Mouse (Mus musculus) ES-E14 (cell line): ENCODE data around the gene Myom3. TPM values are rescaled to one million over a fixed set of nuclear protein-coding genes. Genes with fewer than 3 reads are reported as not detected.
A peak's percentile ranks its signal among the peaks of the same experiment; 100 is the strongest.

ENCODE experiments used
- DNase-seq: peaks from one replicate; pipeline ENCODE4 v3.0.0-alpha.2; 2013; ENCODE audit warnings: low read depth, low spot score
- H3K27ac ChIP-seq: 2 replicates; pipeline ENCODE4 v1.5.1; 2012; ENCODE audit warnings: low read depth, mild to moderate bottlenecking, low read length, moderate library complexity, mixed read lengths; ENCODE audit not compliant: poor library complexity, insufficient read depth, severe bottlenecking
- H3K36me3 ChIP-seq: 2 replicates; pipeline ENCODE4 v1.6.1; 2012; ENCODE audit warnings: mild to moderate bottlenecking, low read length, moderate library complexity, mixed read lengths; ENCODE audit not compliant: control insufficient read depth, poor library complexity, insufficient read depth, severe bottlenecking
- H3K4me1 ChIP-seq, 2 experiments: fragments of 150-350 bp in 1 of 2; sonication (generic) in 1 of 2; 2 replicates each; pipeline ENCODE4 v1.6.1; 2012; ENCODE audit warnings: low read length in 2 of 2, mild to moderate bottlenecking in 1 of 2, mixed read lengths in 1 of 2; ENCODE audit not compliant: control insufficient read depth in 2 of 2, insufficient read depth in 2 of 2, poor library complexity in 1 of 2
- H3K4me3 ChIP-seq, 2 experiments: fragments of 150-350 bp in 1 of 2; sonication (generic) in 1 of 2; 2 replicates each; pipeline ENCODE4 v1.5.1; 2012; ENCODE audit warnings: low read length in 2 of 2, low read depth in 1 of 2, mild to moderate bottlenecking in 1 of 2, mixed read lengths in 1 of 2; ENCODE audit not compliant: insufficient read depth in 1 of 2, poor library complexity in 1 of 2, severe bottlenecking in 1 of 2
- H3K9ac ChIP-seq: 2 replicates; pipeline ENCODE4 v1.6.1; 2012; ENCODE audit warnings: low read depth, mild to moderate bottlenecking, low read length, mixed read lengths; ENCODE audit not compliant: poor library complexity, insufficient read depth, severe bottlenecking
- H3K9me3 ChIP-seq: fragments of 150-350 bp; sonication (generic); 2 replicates; pipeline ENCODE4 v1.6.1; 2012; ENCODE audit warnings: low read depth, mild to moderate bottlenecking, low read length; ENCODE audit not compliant: control insufficient read depth, insufficient read depth
- CHD2 ChIP-seq: IDR thresholded peaks from 2 replicates; pipeline ENCODE4 v1.6.1; 2014; ENCODE audit warnings: mild to moderate bottlenecking, low read depth, low read length, inconsistent platforms
- HCFC1 ChIP-seq: IDR thresholded peaks from 2 replicates; pipeline ENCODE4 v1.6.1; 2012; ENCODE audit warnings: low read length, inconsistent platforms, borderline replicate concordance; ENCODE audit not compliant: insufficient read depth
- MAFK ChIP-seq: IDR thresholded peaks from 2 replicates; pipeline ENCODE4 v1.6.1; 2014; ENCODE audit warnings: mild to moderate bottlenecking, low read depth, low read length, inconsistent platforms; ENCODE audit not compliant: insufficient read depth
- ZC3H11A ChIP-seq: IDR thresholded peaks from 2 replicates; pipeline ENCODE4 v1.6.1; 2012; ENCODE audit warnings: low read depth, mild to moderate bottlenecking, inconsistent platforms, low read length, borderline replicate concordance
- ZNF384 ChIP-seq: IDR thresholded peaks from 2 replicates; pipeline ENCODE4 v1.6.1; 2012; ENCODE audit warnings: low read depth, low read length, inconsistent platforms
- in situ Hi-C, 2 experiments: fragments of 600-800 bp; cut with MboI; formaldehyde crosslinking; loops; one replicate each; pipeline ENCODE4 v1.15.1; 2025; ENCODE audit warnings: low sequenced_read_pairs in 2 of 2, inconsistent platforms in 1 of 2; ENCODE audit not compliant: unreplicated experiment in 2 of 2
- total RNA-seq: library from RNA; depleted of rRNA; stranded (reverse); fragments of 300-350 nt; gene quantifications from 2 replicates; pipeline ENCODE4 v1.2.3, GENCODE M21; 2012

Myom3 gene
- total RNA-seq, 1 experiment = 0.85 TPM

GRCm38 (mm10) chr4:135819826-135820526, 60.5 kb downstream of the Myom3 start:
- TF ChIP-seq ZC3H11A = no peak
- 0 out of 2 replicates have a peak, but pooled peaks have one; percentile 38 for TF ChIP-seq ZNF384
- Histone ChIP-seq H3K36me3 (no peaks in the 10 kb centered on the region), H3K27ac (no peak overlapping the region), H3K4me1 (no peaks in the 10 kb centered on the region), H3K4me3 (no peak overlapping the region), H3K9me3 (no peaks in the 10 kb centered on the region), H3K9ac (no peak overlapping the region; the same call in 1 of the 2 replicates)
- DNase-seq = no peak
- in situ Hi-C loops = no loop called here

GRCm38 (mm10) chr4:135821772-135822171, 62.3 kb downstream of the Myom3 start:
- no peak for DNase-seq
- H3K4me1 ChIP-seq = no peaks in the 10 kb centered on the region
- H3K27ac ChIP-seq = no peak overlapping the region
- no peak overlapping the region for H3K9ac ChIP-seq
- in situ Hi-C loops = no loop called here
- TF ChIP-seq ZNF384 (no peak), CHD2 (no peak)
- H3K4me3 ChIP-seq = no peak overlapping the region
- H3K9me3 ChIP-seq = no peaks in the 10 kb centered on the region
- no peaks in the 10 kb centered on the region for H3K36me3 ChIP-seq

- Histone ChIP-seq H3K4me3 (no peak overlapping the region), H3K36me3 (no peaks in the 10 kb centered on the region), H3K9me3 (no peaks in the 10 kb centered on the region), H3K27ac (no peak overlapping the region), H3K9ac (no peak overlapping the region), H3K4me1 (no peaks in the 10 kb centered on the region)
- DNase-seq = peak; percentile 69
- no peak for TF ChIP-seq MAFK
- no peak for TF ChIP-seq ZNF384
- TF ChIP-seq HCFC1 = no peak
- TF ChIP-seq CHD2 = no peak
- no peak for TF ChIP-seq ZC3H11A
- in situ Hi-C loops = no loop called here
Measured at GRCm38 (mm10) chr4:135823298-135823697, 63.8 kb downstream of the Myom3 start.

GRCm38 (mm10) chr4:135824254-135824653, 64.7 kb downstream of the Myom3 start:
- Histone ChIP-seq H3K9me3 (no peaks in the 10 kb centered on the region), H3K4me1 (peaks cover 0 to 3% of the 10 kb centered on the region in 2 experiments; a peak in 1 of 4 replicates), H3K27ac (no peak overlapping the region), H3K9ac (no peak overlapping the region), H3K4me3 (no peak overlapping the region), H3K36me3 (no peaks in the 10 kb centered on the region)
- DNase-seq = peak; percentile 66
- TF ChIP-seq MAFK = no peak
- TF ChIP-seq ZC3H11A = no peak
- no peak for TF ChIP-seq CHD2
- in situ Hi-C loops = no loop called here

GRCm38 (mm10) chr4:135828491-135828890, 69.0 kb downstream of the Myom3 start:
- in situ Hi-C loops = no loop called here
- DNase-seq = peak; percentile 47
- Histone ChIP-seq H3K27ac (peak overlapping the region; percentile 7; the same call in 1 of the 2 replicates), H3K9me3 (no peaks in the 10 kb centered on the region), H3K4me1 (peaks cover 0 to 7% of the 10 kb centered on the region in 2 experiments; a peak in 1 of 4 replicates), H3K9ac (peak overlapping the region; percentile 52; the same call in 1 of the 2 replicates), H3K4me3 (peak overlapping the region; percentile 20 to 34; a peak in 2 of 4 replicates), H3K36me3 (no peaks in the 10 kb centered on the region)
- no peak for TF ChIP-seq CHD2
- TF ChIP-seq ZC3H11A = no peak
- no peak for TF ChIP-seq MAFK
- no peak for TF ChIP-seq ZNF384
- no peak for TF ChIP-seq HCFC1
